Comparison of ENCODE assay signal across 26 mouse cellular contexts in the genomic region with DNA sequence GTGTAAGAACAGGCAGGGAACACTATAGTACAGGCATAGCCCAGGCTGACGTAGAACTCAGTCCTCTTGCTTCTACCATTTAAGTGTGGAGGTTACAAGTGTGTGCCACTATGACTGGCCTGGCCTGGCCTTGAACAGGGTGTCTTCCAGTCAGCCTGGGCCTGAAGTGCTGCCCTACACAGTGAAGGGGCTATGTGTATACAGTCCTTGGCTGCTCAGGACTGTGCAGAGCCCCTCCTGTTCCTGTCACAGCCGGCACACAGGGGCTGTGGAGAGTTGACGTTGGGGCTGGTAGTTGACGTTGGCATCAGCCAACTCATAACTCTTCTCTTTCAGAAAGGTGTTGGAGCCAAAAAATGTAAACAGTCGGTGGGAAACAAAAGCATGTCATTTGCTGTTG. TPM values are rescaled to one million over a fixed set of nuclear protein-coding genes. Genes with fewer than 3 reads are reported as not detected.
"Had no signal": no experiment of that assay in that cellular context is flagged by ENCODE, and none has a peak within 500 bp of the region (broad histone marks: within the 10 kb centered on the region; RNA-seq: fewer than 3 reads in every experiment).

No protein-coding gene starts in this region.

- H3K9ac ChIP-seq: liver, embryonic 15.5 days; lung, embryonic 15.5 days; midbrain, embryonic 13.5 days; neural tube, embryonic 13.5 days; stomach, embryonic 15.5 days had no signal

- H3K27ac ChIP-seq: kidney, postnatal 0 days; layer of hippocampus, adult 2 months; left cerebral cortex, adult 2 months; liver, embryonic 15.5 days; lung, embryonic 15.5 days; midbrain, embryonic 10.5 days; midbrain, embryonic 13.5 days; neural tube, embryonic 13.5 days; stomach, embryonic 15.5 days had no signal

- H3K4me3 ChIP-seq: layer of hippocampus, adult 2 months; left cerebral cortex, adult 2 months; liver, embryonic 15.5 days; lung, embryonic 15.5 days; megakaryocyte, embryonic 14.5 days; midbrain, embryonic 10.5 days; midbrain, embryonic 13.5 days; myocyte; neural tube, embryonic 13.5 days; stomach, embryonic 15.5 days had no signal

- ATAC-seq: intestine, postnatal 0 days; midbrain, embryonic 13.5 days; midbrain, embryonic 16.5 days had no signal

- DNase-seq: kidney, adult 2 months; kidney, postnatal 25 days; layer of hippocampus, adult 9-11 months; layer of hippocampus, postnatal 36 days; lung, adult 18-20 months; lung, postnatal 10 days; lung, postnatal 36 days; retina, postnatal 1 day; right cerebral cortex, postnatal 25 days; spleen, adult 18-20 months; thymus, postnatal 25 days had no signal

- H3K4me1 ChIP-seq: lung, embryonic 15.5 days; midbrain, embryonic 10.5 days; midbrain, embryonic 13.5 days; neural tube, embryonic 13.5 days; stomach, embryonic 15.5 days had no signal

- H3K4me2 ChIP-seq: liver, embryonic 15.5 days; lung, embryonic 15.5 days; midbrain, embryonic 13.5 days; neural tube, embryonic 13.5 days; stomach, embryonic 15.5 days had no signal

- H3K27me3 ChIP-seq: liver, embryonic 15.5 days; lung, embryonic 15.5 days; megakaryocyte, embryonic 14.5 days; midbrain, embryonic 13.5 days; neural tube, embryonic 13.5 days; stomach, embryonic 15.5 days had no signal

- H3K9me3 ChIP-seq: liver, embryonic 15.5 days; lung, embryonic 15.5 days; megakaryocyte, embryonic 14.5 days; midbrain, embryonic 10.5 days; midbrain, embryonic 13.5 days; neural tube, embryonic 13.5 days; stomach, embryonic 15.5 days had no signal

RNA-seq across cellular contexts. Expression of a gene that starts 20.9 kb away (rescaled TPM):
- polyA plus RNA-seq: intestine, postnatal 0 days; kidney, embryonic 14.5 days; kidney, postnatal 0 days; large intestine, adult 2 months had no signal
